10 mouse cellular contexts compared by ENCODE assay signal in genomic region chr2:145081926-145082325, GRCm38 (mm10).
"Had no signal": no experiment of that assay in that cellular context is flagged by ENCODE, and none has a peak within 500 bp of the region (broad histone marks: within the 10 kb centered on the region; RNA-seq: fewer than 3 reads in every experiment).

No protein-coding gene starts in this region.

- DNase-seq: gastrocnemius, adult 2 months; gastrocnemius, postnatal 10 days; gastrocnemius, postnatal 25 days; heart, adult 18-20 months; heart, postnatal 10 days; heart, postnatal 4 days; kidney, postnatal 10 days; kidney, postnatal 4 days; liver, embryonic 13.5 days; liver, postnatal 0 days had no signal
